Mouse (Mus musculus) adrenal gland, postnatal 14 days (tissue): ENCODE measurements around the gene Bank1. TPM values are rescaled to one million over a fixed set of nuclear protein-coding genes. Genes with fewer than 3 reads are reported as not detected.
"Not testable (repeated sequence)": the region's sequence is repeated elsewhere in the genome, so short reads cannot be mapped to it uniquely, and the experiment has no call there.

ENCODE experiments used
- DNase-seq: peaks from one replicate; pipeline ENCODE4 v3.0.0; 2021; ENCODE audit warnings: mixed read lengths
- long read RNA-seq, 2 experiments: library from polyadenylated mRNA; stranded (forward); transcript quantifications; one replicate each; pipeline ENCODE4 v2.0.0; 2021
- total RNA-seq: library from RNA; stranded (reverse); gene quantifications from 2 replicates; pipeline ENCODE4 v1.2.3, GENCODE M21; 2021

The Bank1 gene
- 1.2 and 6.8 TPM in 2 replicates for total RNA-seq
- long read RNA-seq, experiment 1, partial matches to known transcripts: 0 of 1 reads
- long read RNA-seq, experiment 1, other reads (novel, unspliced or antisense): 1 of 1 reads
- long read RNA-seq, experiment 2, partial matches to known transcripts: 0 of 1 reads
- long read RNA-seq, experiment 2, other reads (novel, unspliced or antisense): 0 of 1 reads

DNA sequence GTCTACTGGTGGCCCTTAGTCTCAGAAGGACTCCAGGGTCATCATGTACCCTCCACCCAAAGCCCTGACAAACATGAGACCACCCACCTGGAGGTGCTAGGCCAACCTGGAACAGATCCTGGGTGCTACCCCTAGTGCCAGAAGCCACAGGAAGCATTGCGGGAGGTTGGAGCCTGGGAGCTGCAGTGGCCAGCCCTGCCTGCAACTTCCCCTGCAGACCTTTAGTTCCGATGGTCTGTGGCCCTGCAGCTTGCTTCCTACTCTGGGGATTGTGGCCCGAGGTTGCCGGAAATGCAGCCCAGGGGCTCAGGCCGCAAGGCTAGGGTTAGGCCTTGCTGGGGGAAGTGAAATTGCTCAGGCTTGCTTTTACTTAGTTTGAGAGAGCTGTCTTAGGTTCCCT lies at the start of gene Bank1:
Gene Bank1 (minus strand): TSS at position 284 of the 400 bp plus-strand sequence.
- peak; percentile 23 for DNase-seq

DNA sequence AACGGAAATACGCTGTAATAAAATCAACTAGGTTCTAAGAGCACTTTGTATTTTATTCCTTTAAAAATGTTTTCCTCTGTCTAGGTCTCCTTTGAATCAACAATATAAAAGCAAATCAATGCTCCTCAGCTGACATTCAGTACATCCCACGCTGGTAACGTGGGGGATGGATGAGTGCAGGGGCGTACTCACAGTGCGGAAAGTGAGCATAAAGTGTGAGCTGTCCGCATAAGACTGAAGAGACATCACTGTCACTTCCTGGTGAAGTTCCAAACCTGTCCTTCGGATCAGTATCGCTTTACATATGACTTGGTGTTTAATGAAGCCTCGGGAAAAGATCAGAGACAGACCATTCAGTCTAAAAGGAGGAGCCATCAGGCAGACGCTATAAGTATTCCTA lies 44.0 kb upstream of the Bank1 start:
- no peak for DNase-seq

DNA sequence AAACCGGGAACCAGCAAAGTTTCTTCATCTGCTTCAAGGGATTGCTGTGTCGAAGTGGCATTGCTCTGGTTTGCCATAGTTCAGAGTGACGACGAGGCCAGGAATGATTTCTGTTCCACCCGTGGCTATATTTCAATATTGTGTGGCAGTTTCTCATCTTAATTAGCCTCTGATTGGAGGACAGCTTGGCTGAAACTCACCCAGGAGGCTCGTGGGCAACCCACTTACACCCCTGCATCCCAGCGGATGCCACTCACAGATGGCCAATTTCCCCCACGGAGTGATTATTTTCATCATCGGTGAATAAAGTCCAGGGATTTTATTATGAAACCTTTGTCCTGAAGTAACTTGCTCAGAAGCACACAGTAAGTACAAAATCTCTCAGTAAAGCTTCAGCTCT lies 43.6 kb upstream of the Bank1 start:
- DNase-seq: no peak

DNA sequence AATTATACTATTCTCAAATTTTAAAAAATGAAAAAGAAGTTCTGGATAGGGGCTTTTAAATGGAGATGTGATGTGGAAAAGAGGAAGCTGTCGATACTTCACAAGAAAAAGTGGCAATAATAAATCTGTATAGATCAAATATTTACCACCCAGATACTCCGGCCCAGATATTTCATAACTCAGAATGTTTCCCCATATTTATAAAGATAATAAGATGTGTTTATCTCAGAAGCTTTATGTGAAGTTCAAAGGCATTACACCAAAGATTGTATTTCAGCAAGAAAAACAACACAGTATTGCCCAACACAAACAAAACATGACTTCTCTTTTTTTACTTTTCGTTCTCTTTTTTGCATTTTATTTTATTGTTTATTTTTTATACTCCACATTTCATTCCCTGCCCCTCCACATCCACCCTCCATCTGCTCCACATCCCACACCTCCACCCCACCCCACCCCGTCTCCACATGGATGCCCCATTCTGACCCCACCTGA lies 42.7 kb upstream of the Bank1 start:
- no peak for DNase-seq

DNA sequence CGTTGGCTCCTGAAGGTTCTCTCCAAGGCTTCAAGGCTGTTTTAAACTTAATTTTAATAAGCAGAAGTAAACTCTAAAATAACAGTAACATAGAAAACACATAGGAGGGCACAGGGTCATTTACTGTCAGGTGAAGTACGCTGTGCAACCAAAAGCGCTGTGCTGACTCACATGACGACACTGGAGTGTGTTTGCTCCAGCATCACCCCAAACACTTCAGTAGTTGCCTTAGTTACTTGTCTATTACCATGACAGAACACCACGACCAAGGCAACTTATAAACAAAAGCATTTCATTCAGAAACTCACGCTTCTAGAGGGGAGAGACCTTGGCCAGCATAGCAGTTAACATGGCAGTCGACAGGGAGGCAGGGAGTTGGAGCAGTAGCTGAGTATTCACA lies 23.8 kb upstream of the Bank1 start:
- DNase-seq: no peak

DNA sequence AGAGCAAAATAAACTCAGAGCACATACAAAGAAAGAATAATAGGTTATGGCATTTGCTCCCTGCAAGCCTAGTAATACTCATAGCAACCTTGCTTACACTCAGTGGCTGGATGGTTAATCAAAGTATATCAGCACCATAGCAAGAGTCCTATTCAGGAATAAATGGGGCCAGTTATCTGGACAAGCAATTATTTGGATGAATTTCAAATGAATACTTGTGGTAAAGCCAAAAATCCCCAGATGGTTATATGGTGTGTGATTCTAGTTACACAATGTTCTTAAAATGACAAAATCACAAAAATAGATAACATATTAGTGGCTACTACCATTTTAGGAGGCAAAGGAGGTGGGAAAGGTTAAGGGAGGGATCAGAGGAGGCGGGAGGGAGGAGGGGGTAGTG lies 22.7 kb upstream of the Bank1 start:
- no peak for DNase-seq

DNA sequence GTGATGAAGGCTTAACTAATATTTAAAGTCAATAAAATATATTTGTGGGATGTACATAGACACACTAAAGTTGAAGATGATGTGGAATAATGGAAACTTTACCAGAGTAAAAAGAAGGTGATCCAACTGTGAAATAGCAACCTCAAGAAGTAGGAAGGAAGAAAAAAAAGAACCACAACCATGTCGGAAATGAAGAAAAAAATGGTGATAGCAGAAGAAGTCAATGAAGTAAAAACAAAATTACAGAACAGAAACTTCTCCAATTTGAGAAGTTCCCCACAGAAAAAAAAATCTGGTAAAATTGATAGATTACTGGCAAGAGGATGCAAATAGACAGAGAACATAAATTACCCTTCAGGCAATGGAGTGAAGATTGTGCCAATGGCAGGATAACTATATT lies 21.4 kb upstream of the Bank1 start:
- no peak for DNase-seq

DNA sequence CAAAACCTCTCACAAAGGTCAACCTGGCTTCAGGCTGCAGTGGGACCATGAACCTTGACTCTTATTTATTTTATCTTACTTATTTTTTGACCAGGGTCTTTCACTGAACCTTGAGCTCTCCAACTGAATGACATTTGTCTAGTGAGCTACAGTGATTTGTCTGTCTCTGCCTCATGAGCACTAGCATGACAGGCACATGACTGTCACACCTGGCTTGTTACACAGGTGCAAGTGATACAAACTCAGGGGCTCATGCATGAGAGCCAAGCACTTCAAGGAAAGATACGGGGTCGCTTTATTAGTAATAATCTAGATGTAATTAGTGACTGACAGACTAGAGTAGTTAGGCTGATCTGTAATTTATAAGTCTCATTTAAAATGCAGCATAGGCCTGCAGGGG lies 16.0 kb upstream of the Bank1 start:
- DNase-seq: no peak

DNA sequence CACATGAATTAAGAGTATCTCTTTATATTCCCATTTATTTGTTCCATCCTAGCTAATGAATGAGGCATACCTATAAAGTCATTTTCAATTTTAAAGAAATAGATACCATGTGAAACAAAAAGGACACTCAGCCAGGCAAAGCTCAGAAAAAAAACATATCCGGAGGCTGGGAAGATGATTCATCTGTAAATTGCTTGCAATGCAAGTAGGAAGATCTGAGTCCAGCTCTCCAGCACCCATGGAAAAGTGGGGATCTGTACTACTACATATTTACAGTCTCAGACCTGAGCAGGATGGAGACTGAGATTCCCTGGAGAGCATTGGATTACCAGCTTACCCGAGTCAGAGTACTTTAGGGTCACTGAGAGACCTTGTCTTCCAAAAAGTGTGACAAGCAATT lies 14.0 kb upstream of the Bank1 start:
- DNase-seq: no peak

DNA sequence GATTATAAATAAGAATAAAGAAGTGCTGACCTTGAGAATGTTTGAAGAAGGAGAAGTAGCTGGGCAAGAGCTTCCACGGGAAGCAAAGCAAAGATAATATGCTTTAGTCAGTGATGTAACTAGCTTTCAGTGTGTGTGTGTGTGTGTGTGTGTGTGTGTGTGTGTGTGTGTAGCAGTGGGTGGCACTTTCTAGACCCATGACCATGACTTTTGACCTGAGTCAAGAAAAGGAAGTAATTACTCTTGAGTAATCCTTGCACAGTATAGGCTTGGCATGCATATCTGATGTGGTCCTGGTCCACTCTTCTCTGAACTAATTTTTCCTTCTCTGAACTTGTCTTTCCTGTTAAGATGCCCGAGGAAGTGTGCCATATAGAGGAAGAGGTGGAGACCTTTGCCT lies 5.3 kb upstream of the Bank1 start:
- DNase-seq: no peak

DNA sequence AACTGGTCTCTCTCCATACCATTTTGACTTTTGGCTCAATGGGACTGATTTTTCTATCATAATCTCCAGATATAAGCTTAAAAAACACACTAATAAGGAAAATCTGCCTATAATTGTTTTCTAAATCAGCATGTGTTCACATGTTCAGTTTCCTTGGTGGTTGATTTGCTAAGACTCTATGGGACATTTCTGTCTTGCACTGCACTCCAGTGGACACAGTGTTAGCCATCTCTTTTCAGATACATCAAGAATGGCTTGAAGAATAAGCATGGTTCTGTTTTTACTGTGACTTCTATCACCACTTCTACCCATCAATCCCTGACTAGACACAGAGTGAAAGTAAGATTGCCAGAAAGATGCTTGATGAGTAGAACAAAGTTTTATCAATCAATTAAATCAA lies 4.2 kb upstream of the Bank1 start:
- no peak for DNase-seq

DNA sequence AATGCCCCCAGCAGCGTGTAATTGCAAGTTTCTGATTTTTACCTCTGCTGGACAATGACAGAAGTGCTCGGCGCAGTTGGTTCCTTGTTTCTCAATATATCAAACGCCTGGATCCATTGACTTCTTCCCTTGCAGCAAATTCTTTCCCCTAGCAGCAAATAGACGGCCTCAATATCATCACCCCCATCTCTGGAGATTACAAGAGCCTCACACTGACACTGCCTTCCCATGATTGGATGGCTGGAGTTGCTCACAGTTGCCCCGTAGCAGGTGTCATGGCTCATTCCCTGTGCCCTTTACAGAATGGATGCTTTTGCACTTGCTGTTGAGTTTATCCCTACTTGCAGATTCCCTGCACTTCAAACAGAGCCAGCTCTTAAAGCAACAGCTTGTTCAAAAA lies 3.3 kb upstream of the Bank1 start:
- DNase-seq: no peak

DNA sequence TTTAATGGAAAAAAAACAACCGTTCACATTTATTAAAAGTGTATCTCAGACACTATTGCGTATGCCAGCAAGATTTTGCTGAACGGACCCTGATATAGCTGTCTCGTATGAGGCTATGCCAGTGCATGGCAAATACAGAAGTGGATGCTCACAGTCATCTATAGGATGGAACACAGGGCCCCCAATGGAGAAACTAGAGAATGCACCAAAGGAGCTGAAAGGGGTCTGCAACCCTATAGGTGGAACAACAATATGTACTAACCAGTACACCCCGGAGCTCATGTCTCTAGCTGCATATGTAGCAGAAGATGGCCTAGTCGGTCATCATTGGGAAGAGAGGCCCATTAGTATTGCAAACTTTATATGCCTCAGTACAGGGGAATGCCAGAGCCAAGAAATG lies 1.1 kb downstream of the Bank1 start:
- not testable (repeated sequence) for DNase-seq

DNA sequence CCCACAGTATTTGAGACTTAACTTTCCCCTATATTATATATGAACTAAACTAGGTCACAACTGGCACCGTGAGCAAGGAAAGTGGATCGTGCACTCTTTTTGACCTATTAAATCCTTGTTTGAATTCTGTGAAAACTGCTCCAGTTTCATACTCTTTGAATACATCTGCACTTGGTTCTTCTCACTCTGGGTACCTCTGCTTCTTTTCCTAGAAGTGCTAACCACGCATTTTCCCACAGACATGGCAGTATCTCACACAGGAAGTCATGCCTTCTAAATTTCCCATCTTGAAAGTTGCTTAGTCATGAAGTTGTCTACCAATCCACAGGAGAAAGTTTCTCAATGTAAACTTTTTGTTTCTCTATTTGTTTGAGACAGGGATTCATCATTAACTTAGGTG lies 3.9 kb downstream of the Bank1 start:
- DNase-seq: no peak

DNA sequence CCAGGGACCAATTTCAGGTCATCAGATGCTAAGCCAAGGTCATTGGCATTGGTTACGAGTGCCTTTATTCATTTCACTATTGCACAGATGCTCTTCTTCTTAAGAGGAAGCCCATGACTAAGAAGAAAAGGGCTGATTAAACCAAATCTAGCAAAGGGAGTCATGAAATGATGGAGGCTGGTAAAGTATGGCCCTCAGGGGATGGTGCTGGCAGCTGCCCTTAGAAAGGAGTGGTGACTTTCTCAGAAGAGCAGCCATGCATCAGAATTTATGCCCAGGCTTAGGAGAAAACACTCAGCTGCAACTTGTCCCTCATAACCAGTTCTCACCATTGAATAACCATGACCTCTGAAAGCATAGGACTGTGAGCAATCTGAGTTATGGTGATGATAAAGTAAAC lies 17.4 kb downstream of the Bank1 start:
- no peak for DNase-seq

DNA sequence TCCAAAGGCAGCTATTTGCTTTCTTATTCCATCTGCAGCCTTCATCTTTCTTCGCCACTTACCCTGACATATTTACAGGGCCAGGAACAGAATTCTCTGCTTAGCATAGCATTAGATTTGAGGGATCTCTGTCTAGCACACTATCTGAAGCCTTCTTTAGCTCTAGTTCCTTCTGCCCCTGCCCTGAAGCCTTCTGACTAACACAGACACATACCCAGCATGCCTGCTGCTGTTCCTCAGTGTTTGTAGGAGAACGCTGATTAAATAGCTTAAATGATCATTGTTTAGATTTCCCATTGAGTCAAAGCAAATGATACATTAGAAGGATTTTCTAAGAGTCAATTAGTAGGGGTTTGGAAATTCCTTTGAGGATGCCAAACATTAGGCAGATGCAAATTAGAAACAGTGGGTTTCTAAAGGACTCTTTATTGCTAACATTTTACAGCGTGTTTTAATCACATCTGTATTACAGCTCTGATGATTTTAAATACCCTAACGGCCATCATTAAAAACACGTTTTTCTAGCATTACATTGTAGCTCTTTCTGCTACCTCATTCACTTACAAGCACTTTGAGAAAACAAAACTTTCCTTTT lies 19.2 kb downstream of the Bank1 start:
- no peak for DNase-seq

DNA sequence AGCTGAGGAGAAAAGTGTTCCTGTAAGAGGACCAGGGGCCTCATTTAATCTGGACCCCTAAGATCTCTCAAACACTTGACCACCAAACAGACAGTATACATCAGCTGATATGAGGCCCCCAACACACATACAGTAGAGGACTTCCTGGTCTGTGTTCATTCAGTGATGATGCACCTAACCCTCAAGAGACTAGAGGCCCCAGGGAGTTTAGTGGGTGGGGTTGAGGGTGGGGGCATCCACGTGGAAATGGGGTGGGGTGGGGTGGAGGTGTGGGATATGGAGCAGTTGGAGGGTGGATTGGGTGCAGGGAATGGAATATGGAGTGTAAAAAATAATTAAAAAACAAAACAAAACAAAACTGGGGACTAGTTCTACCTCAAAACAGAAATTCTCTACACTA lies 23.3 kb downstream of the Bank1 start:
- no peak for DNase-seq

DNA sequence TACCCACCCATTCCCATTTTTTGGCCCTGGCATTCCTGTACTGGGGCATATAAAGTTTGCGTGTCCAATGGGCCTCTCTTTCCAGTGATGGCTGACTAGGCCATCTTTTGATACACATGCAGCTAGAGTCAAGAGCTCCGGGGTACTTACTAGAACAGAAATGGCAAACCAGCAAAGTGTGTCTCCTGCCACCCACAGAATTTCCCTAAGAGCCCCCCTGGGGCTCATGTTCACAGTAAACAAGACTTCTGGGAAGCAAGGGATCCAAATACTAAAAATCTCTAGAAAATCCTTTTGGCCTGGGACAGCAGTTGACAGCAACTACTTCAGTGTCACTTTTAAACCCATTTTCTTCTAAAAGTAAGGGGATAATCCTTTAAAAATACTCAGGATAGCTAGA lies 25.1 kb downstream of the Bank1 start:
- DNase-seq: not testable (repeated sequence)

DNA sequence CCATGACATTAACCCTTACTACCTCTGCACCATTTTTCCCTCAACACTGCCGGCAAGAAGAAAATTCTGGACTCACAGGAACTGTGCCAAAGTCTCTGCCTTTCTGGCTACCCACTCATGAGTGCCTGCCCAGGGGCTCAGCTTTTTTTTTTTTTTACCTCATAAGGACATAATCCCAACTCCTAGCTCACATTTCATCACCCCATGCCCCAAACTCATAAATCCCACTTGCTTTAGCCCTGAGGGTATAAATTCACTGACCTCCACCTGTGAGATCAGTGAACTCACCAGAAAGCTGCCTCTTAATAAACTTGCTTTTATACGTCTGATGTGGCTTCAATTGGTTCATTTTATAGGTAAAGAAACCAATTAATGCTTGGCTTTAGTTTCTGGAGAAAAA lies 28.5 kb downstream of the Bank1 start:
- no peak for DNase-seq

DNA sequence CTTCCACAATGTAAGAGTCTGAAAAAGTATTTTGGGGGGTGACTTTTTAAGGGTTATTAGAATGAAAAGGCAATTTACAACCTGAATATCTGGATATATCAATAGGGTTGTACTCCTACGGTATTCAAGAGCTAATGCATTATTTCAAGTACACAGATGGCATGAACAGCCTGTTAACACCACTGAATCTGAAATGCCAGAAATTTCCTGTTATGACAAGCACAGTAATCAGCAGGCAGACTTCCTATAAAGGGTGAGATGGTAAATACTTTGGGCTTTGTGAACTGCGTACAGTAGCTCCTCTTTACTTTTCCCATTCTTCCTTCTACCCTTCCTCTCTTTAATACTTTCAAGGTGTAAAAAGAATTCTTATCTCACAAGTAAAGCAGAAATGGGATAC lies 30.6 kb downstream of the Bank1 start:
- no peak for DNase-seq

DNA sequence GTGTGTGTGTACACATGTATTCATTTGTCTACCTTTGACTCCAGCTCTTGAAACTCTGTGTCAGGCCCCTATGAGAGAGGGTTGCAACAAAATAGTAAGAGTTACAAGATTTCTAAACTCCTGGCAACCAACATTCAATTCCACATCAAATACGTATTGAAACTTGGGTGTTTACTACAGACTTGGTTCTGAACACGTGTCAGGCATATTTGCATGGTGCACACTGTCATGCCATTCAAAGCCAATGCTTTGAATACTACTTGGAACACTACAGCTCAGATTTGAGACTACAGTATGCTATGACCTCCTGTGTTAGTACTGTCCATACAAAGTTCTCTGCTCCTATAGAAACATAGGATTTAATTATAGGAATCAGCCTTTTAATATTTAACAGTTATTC lies 38.0 kb downstream of the Bank1 start:
- DNase-seq: no peak

DNA sequence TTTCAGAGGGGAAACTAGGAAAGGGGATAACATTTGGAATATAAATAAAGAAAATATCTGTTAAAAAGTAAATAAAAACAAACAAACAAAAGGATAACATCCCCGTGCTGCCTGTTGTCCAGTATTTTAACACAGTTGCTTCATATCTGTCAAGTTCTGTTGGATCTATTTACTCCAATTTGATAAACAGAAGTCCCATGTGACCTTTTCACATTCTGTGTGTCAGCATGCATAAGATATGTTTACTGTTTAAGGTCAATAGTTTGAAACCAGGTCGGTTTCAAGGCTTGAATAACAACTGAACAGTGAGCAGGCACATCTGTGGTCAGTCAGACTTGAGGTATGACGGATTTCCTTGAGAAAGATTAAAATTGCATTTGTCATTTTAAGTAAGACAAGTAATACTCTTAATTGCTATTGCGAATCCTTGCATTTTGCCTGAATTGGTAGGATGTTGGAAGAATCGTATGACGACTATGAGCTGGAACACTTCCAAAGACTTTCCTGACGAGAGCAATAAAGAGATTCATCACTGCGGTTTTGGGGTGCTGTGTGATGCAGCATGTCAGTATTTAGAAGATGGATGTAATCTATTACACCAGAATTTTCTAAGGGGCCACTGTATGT lies 60.8 kb downstream of the Bank1 start:
- no peak for DNase-seq

DNA sequence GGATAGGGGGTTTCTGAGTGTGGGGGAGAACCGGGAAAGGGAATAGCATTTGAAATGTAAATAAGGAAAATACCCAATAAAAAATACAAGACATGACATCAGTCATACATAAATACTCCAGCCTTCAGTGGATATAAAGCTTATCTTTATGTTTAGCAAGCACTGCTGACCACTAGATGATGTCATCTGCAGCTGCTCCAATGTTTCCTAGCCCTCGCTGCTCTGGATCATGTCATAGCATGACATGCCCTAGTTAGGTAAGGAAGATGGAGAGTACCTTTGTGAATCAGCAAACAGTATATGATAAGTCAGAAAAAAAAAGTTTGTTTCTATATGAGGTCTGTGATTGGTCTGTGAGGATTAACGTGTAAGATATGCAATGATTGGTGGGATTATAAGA lies 68.1 kb downstream of the Bank1 start:
- DNase-seq: no peak

DNA sequence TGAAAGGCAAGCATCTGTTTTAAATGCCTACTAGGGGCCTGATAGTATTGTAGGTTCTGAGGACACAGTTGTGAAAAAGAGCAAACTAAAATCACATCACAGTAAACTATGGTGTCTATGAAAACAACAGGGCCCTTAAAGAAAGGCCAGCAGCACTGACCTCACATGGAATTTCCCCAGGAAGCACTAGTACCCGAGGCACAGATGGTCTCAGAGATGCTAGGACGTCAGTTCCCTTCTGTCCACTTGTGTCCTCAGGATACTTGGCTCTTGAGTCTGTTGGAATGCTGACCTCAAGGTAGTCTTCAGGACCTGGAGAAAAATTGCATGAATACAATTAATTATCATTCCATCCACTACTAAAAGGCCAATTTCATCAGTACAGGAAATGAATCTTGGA lies 71.2 kb downstream of the Bank1 start:
- DNase-seq: no peak
